Mouse (Mus musculus) CD4-positive, CD25-positive, alpha-beta regulatory T cell, adult 4 months (primary cell): ENCODE measurements around the gene Fam189a1. TPM values are rescaled to one million over a fixed set of nuclear protein-coding genes. Genes with fewer than 3 reads are reported as not detected.

Source experiments
- ATAC-seq: one replicate; pipeline ENCODE4 v1.8.0; 2017
- polyA plus RNA-seq, 2 experiments: library from polyadenylated mRNA; unstranded; fragments of 100-300 nt; shearing (Covaris generic); gene quantifications; one replicate each; pipeline ENCODE4 v1.2.1; 2017

Gene Fam189a1
- polyA plus RNA-seq, 2 experiments from 2014 or later = 1.1 TPM; not detected in 1

- ATAC-seq = no peak
Measured at GRCm38 (mm10) chr7:65044280-65044679, 112.1 kb downstream of the Fam189a1 start.

DNA sequence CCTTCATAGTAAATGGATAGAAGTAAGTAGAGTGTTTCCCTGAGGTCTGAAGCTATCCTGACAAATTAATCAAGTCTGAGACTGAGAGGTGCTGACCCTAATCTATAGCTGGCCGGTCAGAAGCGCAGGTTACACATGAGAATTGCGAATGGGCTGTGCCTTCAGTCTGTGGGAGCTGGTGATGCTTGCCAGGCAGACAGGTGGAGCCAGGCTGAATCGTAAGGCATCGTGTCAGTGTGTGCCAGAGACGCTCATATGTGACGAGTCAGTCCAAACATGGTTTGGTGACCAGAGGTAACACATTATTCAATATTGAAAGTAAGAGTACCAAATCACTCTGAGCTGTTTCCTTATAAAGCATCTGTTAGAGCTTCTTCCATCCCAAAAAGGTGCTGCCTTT is 115.3 kb downstream of the Fam189a1 start:
- no peak for ATAC-seq

GRCm38 (mm10) chr7:65031741-65032140 is 124.6 kb downstream of the Fam189a1 start:
- ATAC-seq = no peak

- ATAC-seq = no peak
Measured at GRCm38 (mm10) chr7:65031195-65031594, 125.2 kb downstream of the Fam189a1 start.

DNA sequence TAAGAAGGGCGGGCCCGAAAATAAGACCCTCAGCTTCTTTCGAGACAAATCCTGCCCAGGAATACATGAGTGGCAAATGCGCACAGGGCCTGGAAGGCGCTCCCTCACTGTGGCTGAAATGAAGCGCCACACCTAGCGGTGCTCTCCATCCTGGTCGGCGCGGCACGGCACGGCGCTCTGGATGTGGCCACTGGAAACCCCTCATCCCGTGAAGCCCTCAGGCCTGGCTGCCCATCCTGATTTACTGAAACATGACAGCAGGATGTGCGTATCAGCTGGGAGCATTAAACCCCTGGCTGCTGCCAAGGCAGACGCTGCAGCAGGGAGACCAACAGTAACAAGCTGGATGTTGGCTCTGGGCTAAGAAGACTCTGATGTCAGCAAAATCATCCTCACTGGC is 126.4 kb downstream of the Fam189a1 start:
- no peak for ATAC-seq

DNA sequence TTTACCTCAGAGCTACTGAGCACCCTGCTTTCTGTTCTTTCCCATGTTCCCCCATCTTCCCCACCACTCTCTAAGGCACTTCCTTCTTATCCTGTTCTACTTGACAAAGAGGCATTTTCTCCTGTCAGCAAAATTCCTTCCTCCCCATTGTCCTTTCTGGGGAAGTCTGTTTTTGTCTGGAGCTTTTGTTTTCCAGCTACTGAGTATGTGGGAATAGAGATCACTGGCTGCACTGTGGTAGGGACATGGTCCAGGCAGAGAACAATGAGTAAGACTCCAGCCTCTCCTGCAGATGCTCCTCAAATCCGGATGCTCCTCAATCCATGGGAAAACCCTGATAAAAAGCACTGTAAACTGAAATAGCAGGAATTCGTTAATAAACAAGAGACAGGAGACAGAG is 135.1 kb downstream of the Fam189a1 start:
- no peak for ATAC-seq

DNA sequence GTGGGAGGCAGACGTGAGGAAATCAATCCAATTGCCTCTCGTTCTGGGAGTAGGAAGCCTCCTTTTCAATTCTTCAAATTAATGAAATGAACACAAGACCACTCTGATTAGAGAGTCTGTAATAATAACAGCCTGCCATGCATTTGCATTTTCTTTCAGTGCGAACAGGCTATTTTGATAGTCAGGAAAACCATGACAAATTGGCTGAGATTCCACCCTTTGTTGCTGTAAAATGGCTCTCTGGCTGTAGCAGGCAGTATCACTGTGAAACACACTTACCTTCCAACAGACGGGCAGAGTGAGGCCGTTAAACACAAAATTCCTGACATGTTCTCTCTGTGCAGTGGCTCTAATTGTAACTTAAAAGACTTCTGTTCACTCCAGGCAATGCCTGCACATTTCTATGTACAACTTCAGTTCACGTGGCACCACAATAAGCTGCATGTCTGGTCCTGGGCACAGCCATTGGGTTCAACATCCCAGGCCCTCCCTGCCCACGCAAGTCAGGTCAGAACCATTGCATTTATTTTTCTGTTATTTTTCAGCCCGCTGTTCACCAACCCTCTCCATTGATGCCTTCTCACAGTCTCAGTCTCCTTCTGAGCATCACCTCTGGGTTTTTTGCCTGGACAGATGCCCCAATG is 138.2 kb downstream of the Fam189a1 start:
- ATAC-seq = no peak

DNA sequence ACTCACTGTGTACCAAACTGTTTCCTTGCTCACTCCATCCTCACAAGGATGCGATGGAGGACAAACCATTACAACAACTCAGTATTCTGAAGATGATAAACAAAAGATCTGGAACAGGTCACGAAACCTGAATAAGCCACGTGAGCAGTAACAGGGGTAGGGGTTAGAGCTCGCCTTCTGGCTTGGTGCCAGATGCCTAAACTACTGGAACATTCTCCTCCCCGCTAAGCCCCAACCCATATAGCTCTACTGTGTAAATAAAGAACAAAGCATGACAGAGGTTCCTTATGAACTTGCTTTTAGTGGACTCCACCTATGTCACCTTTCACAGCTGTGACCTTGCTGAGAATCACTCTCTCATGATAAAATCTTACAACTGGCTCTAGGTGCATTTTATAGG is 139.0 kb downstream of the Fam189a1 start:
- no peak for ATAC-seq

- ATAC-seq = no peak
Measured at GRCm38 (mm10) chr7:65011133-65011532, 145.2 kb downstream of the Fam189a1 start.

DNA sequence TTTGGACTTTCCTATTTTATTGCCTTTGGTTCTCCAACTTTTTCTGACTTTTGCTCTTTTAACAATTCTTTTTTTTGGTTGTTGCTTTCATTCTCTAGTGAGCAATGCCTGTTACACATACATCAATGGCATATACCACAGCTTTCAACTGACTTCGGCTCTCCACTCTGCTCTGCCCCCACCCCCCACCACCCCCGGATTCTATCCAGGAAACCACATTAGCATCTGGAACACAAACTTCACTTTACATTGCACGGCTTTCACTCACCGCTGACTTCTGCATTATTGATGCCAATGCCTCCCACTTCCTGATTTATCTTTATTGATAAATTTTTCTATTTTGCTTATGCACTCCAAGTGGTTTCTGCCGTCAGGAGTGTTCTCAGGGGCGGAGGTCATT is 146.1 kb downstream of the Fam189a1 start:
- ATAC-seq = no peak

- no peak for ATAC-seq
Measured at GRCm38 (mm10) chr7:65005731-65006130, 150.6 kb downstream of the Fam189a1 start.

GRCm38 (mm10) chr7:64999718-65000214 is 156.6 kb downstream of the Fam189a1 start:
- no peak for ATAC-seq

DNA sequence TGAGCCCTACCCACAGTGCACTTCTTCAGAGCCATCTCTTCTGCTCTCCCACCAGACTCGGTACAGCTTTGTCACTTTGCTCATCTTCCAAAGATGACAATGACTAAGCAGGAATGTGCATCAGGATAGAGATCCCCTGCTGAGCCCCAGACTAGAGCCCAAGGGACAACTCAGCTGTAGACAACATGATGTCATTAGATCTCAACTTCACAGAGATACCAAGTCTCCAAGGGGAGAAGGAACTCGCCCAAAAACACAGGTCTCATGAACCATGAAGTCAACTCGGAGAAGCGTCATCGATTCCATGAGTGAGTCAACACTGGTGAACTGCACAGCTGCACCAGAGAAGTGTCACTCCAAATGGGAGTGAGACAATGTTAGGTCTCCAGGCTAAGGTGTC is 158.6 kb downstream of the Fam189a1 start:
- no peak for ATAC-seq

GRCm38 (mm10) chr7:64995946-64996444 is 160.4 kb downstream of the Fam189a1 start:
- no peak for ATAC-seq

DNA sequence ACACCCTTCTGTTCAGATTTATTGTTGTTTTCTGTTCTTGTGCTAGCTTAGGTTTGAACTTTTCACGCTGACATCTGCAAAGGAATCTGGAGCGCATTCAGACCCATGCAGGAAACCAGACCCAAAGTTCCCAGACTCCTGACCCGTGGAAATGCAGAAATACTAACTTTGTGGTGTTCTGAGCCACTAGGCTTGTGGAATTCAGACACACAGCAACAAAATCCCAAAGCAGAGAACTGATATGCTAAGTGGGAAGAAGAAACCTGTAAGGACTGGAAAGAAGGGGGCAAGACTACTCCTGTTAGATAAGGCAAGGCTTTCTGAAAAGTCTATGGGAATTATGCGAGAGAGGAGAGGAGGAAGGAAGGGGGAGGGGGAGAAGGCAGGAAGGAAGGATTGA is 167.0 kb downstream of the Fam189a1 start:
- no peak for ATAC-seq

DNA sequence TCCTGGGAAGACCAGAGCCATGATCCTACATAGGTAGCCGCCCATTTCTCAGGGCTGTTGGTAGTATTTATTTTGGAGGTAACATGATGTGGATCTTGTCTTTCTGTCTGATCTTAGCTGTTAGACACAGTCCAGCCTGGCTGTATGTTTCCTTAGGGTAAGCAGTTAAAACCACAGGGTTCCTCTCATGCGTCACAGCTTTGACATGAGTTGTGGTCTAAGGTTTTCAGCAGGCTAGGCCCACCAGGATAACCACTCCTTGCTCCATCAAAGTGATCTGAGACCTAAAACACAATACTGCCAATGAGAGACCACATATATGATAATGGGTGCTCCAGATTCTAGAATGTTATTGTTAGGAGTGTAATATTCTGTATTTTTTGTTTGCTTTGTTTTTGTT is 168.4 kb downstream of the Fam189a1 start:
- ATAC-seq = no peak

DNA sequence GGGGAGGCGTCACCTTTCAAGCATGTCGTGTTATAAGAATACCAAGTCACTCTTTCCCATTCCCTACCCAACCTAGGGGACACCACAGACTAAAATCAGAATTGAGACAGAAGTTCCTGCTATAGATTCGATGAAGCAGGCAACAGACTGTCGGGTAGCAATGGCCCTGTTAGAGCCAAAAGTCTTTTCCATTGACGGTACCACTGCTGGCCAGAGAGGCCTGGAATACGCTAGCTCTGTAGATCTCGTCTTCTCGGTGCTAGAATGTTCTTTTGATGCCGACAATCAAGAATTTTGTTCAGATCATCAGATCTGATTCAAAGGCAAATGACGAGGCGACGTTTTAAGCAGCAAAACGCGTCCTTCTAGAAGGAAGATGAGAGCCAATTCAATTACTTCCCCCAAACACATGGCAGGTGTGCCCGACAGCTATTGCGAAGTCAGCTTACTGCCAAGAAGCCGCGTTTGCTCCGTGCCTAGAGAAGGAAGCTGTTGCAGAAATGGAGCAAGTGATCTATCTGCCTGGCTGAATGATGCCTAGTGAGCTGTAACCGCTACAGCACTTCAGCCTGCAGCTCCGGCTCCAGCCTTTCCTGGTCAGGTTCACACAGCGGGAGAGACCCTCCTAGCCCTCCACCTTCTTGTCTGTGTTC is 171.8 kb downstream of the Fam189a1 start:
- ATAC-seq = no peak

- ATAC-seq = no peak
Measured at GRCm38 (mm10) chr7:64981511-64982235, 174.7 kb downstream of the Fam189a1 start.

DNA sequence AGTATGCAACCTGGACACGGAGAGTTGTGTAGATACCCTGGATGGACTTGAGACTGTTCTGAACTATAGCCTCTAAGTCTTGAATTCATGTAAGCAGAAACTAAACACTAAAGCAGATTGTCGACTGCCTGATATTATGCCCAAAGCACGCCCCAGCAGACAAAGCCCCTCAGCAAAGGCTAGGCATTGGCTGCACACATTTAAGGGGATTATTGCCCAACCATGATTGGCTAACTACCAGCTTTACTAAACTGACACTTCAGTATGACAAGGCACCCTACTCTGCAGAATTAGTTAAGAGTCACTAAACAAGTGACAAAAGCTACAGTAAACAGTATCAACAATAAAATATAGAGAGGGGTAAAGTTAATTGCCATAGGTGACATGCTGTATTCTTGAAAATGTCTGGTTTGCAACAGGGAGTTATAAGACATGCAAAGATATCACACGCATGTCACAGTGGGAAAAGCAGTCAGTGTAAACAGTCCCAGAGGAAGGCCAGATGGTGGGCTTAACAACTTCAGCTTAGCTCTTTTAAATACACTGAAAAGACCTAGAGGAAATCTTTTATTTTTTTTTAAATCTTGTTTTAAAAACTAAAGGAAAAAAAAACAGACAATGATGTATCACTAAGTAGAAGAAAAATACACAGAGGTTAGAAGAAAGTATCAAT is 182.6 kb downstream of the Fam189a1 start:
- no peak for ATAC-seq

- no peak for ATAC-seq
Measured at GRCm38 (mm10) chr7:64962128-64962527, 194.2 kb downstream of the Fam189a1 start.

DNA sequence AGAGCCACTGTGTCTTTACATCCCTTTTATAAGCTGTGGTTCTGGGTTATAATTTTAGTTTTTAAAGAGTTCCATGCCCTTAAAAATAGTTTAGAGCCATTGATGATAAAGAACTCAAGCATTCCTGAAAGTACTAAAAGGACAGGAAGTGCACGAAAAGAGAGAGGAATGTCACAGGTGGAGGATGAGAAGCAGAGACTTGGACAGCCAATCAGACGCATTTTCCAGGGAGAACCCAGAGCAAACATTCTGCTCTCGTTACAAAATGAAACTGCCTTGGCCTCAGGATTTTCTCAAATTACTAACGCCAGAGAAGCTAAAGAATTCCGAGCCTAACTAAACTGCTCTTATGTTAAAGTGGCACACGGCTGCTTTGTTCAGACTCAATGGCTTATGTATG is 197.3 kb downstream of the Fam189a1 start:
- no peak for ATAC-seq

DNA sequence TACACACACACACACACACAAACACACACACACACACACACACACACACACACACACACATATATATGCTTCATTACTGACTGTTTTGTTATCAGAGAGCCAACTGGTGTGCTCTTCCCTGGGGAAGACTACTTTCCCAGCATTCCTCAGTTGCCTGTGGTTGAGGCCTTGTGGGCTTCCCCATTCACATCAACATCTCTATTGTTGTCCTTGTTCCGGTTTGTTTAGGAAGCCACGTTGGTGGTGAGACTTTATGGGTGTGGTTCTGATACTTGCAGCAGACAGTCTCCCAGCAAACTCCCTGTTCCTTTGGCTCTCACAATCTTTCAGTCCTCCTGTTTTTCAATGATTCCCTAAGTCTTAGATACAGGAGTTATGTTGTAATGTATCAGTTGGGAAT is 204.2 kb downstream of the Fam189a1 start:
- no peak for ATAC-seq

- no peak for ATAC-seq
Measured at GRCm38 (mm10) chr7:64950771-64951099, 205.6 kb downstream of the Fam189a1 start.
